Mouse (Mus musculus): ENCODE results near the gene Olfr1393. TPM values are rescaled to one million over a fixed set of nuclear protein-coding genes. Genes with fewer than 3 reads are reported as not detected.
"Not testable (repeated sequence)": the region's sequence is repeated elsewhere in the genome, so short reads cannot be mapped to it uniquely, and the experiment has no call there.

Olfr1393 gene
- polyA plus RNA-seq, 1 experiment: 0.08 TPM

- no peak for TF ChIP-seq CTCF (IDR thresholded peaks at IDR 0.05; ENCODE audit: borderline replicate concordance, insufficient read depth, low read depth, low read length)
- no peak for TF ChIP-seq POLR2A (IDR thresholded peaks at IDR 0.05; ENCODE audit: borderline replicate concordance, insufficient read depth, low read length)
- DNase-seq: no peak
- Histone ChIP-seq H3K27me3 (ENCODE audit: control insufficient read depth, insufficient read depth, low read length) (no peaks in the 10 kb centered on the region), H3K27ac (ENCODE audit: insufficient read depth, low read length) (no peak overlapping the region), H3K4me3 (replicated peaks; ENCODE audit: insufficient read depth, low read depth, low read length) (no peak overlapping the region), H3K4me1 (ENCODE audit: control insufficient read depth, insufficient read depth, low read length) (no peaks in the 10 kb centered on the region)
- 74% methylated on average over 2 of the region's 2 CpGs for WGBS
These were observed 9.1 kb downstream of the Olfr1393 start for GRCm38 (mm10) chr11:49287251-49287650.

GRCm38 (mm10) chr11:49292777-49293176 is 14.7 kb downstream of the Olfr1393 start:
- Histone ChIP-seq H3K4me3 (replicated peaks; ENCODE audit: insufficient read depth, low read depth, low read length) (no peak overlapping the region), H3K4me1 (ENCODE audit: control insufficient read depth, insufficient read depth, low read length) (no peaks in the 10 kb centered on the region), H3K27ac (ENCODE audit: insufficient read depth, low read length) (no peak overlapping the region), H3K27me3 (ENCODE audit: control insufficient read depth, insufficient read depth, low read length) (no peaks in the 10 kb centered on the region)
- WGBS: 39% methylated on average over 3 of the region's 3 CpGs
- DNase-seq: no peak
- TF ChIP-seq CTCF (IDR thresholded peaks at IDR 0.05; ENCODE audit: borderline replicate concordance, insufficient read depth, low read depth, low read length) (no peak), POLR2A (IDR thresholded peaks at IDR 0.05; ENCODE audit: borderline replicate concordance, insufficient read depth, low read length) (no peak)

GRCm38 (mm10) chr11:49304441-49304840 is 26.3 kb downstream of the Olfr1393 start, which contains the start of gene Olfr10:
TSS of gene Olfr10 (plus strand) at chr11:49304741.
- no peak within 1 kb of the TSS for H3K4me3 ChIP-seq (replicated peaks; ENCODE audit: insufficient read depth, low read depth, low read length)
- TF ChIP-seq POLR2A (IDR thresholded peaks at IDR 0.05; ENCODE audit: borderline replicate concordance, insufficient read depth, low read length) (no peak), CTCF (IDR thresholded peaks at IDR 0.05; ENCODE audit: borderline replicate concordance, insufficient read depth, low read depth, low read length) (no peak)
- no peaks in the 10 kb centered on the region for H3K4me1 ChIP-seq (ENCODE audit: control insufficient read depth, insufficient read depth, low read length)
- H3K27ac ChIP-seq (ENCODE audit: insufficient read depth, low read length): no peak within 1 kb of the TSS
- H3K27me3 ChIP-seq (ENCODE audit: control insufficient read depth, insufficient read depth, low read length): no peaks in the 10 kb centered on the region
- no peak for DNase-seq

GRCm38 (mm10) chr11:49308547-49308946 is 30.4 kb downstream of the Olfr1393 start:
- WGBS: 80% methylated on average over 5 of the region's 5 CpGs

GRCm38 (mm10) chr11:49322442-49322841 is 44.3 kb downstream of the Olfr1393 start, which contains the start of gene Olfr1391:
TSS of gene Olfr1391 (plus strand) at chr11:49322742.
- Histone ChIP-seq H3K4me1 (ENCODE audit: control insufficient read depth, insufficient read depth, low read length) (no peaks in the 10 kb centered on the region), H3K27me3 (ENCODE audit: control insufficient read depth, insufficient read depth, low read length) (no peaks in the 10 kb centered on the region), H3K27ac (ENCODE audit: insufficient read depth, low read length) (no peak within 1 kb of the TSS), H3K4me3 (replicated peaks; ENCODE audit: insufficient read depth, low read depth, low read length) (no peak within 1 kb of the TSS)
- no peak for TF ChIP-seq POLR2A (IDR thresholded peaks at IDR 0.05; ENCODE audit: borderline replicate concordance, insufficient read depth, low read length)
- TF ChIP-seq CTCF (IDR thresholded peaks at IDR 0.05; ENCODE audit: borderline replicate concordance, insufficient read depth, low read depth, low read length): no peak
- WGBS: 83% methylated on average over 2 of the region's 2 CpGs
- no peak for DNase-seq

More at GRCm38 (mm10) chr11:49308547-49308946, 30.4 kb downstream of the Olfr1393 start:
- H3K4me1 ChIP-seq (ENCODE audit: control insufficient read depth, insufficient read depth, low read length); DNase-seq; H3K27me3 ChIP-seq (ENCODE audit: control insufficient read depth, insufficient read depth, low read length); H3K4me3 ChIP-seq (replicated peaks; ENCODE audit: insufficient read depth, low read depth, low read length); H3K27ac ChIP-seq (ENCODE audit: insufficient read depth, low read length): not testable (repeated sequence)

GRCm38 (mm10) chr11:49326726-49327125 is 48.6 kb downstream of the Olfr1393 start:
- TF ChIP-seq CTCF (IDR thresholded peaks at IDR 0.05; ENCODE audit: borderline replicate concordance, insufficient read depth, low read depth, low read length) (no peak), POLR2A (IDR thresholded peaks at IDR 0.05; ENCODE audit: borderline replicate concordance, insufficient read depth, low read length) (no peak)
- Histone ChIP-seq H3K4me1 (ENCODE audit: control insufficient read depth, insufficient read depth, low read length) (no peaks in the 10 kb centered on the region), H3K4me3 (replicated peaks; ENCODE audit: insufficient read depth, low read depth, low read length) (no peak overlapping the region), H3K27ac (ENCODE audit: insufficient read depth, low read length) (no peak overlapping the region), H3K27me3 (ENCODE audit: control insufficient read depth, insufficient read depth, low read length) (no peaks in the 10 kb centered on the region)
- WGBS: 79% methylated on average over 3 of the region's 3 CpGs
- no peak for DNase-seq

- no peaks in the 10 kb centered on the region for H3K27me3 ChIP-seq (ENCODE audit: control insufficient read depth, insufficient read depth, low read length)
- WGBS: 81% methylated on average over 1 of the region's 1 CpGs
- TF ChIP-seq CTCF (IDR thresholded peaks at IDR 0.05; ENCODE audit: borderline replicate concordance, insufficient read depth, low read depth, low read length): no peak
- TF ChIP-seq POLR2A (IDR thresholded peaks at IDR 0.05; ENCODE audit: borderline replicate concordance, insufficient read depth, low read length): no peak
- no peak overlapping the region for H3K4me3 ChIP-seq (replicated peaks; ENCODE audit: insufficient read depth, low read depth, low read length)
- no peak overlapping the region for H3K27ac ChIP-seq (ENCODE audit: insufficient read depth, low read length)
- no peak for DNase-seq
- no peaks in the 10 kb centered on the region for H3K4me1 ChIP-seq (ENCODE audit: control insufficient read depth, insufficient read depth, low read length)
These were observed 51.6 kb downstream of the Olfr1393 start for GRCm38 (mm10) chr11:49329686-49330085.

Other genes starting within 250 kb of the Olfr1393 start
- gene 9930111J21Rik2, start 227.1 kb upstream of the Olfr1393 start, polyA plus RNA-seq (2012; rRNA removed): 0.88 and 1.00 TPM in 2 replicates
- 1.4 and 2.3 TPM in 2 replicates for gene Tgtp2, start 214.1 kb upstream of the Olfr1393 start, polyA plus RNA-seq (2012; rRNA removed)
- 1.6 TPM in 2 replicates for gene Ifi47, start 201.7 kb upstream of the Olfr1393 start, polyA plus RNA-seq (2012; rRNA removed)
- not detected in 2 replicates for gene Olfr1396, start 163.4 kb upstream of the Olfr1393 start, polyA plus RNA-seq (2012; rRNA removed)
- gene Olfr1395, start 136.0 kb upstream of the Olfr1393 start, polyA plus RNA-seq (2012; rRNA removed): 0.11 TPM in 1 of 2 replicates, not detected in the other
- not detected in 2 replicates for gene Olfr1394, start 123.9 kb upstream of the Olfr1393 start, polyA plus RNA-seq (2012; rRNA removed)
- gene Btnl9, start 91.1 kb upstream of the Olfr1393 start, polyA plus RNA-seq (2012; rRNA removed): 0.11 TPM in 1 of 2 replicates, not detected in the other
- 22.6 and 24.6 TPM in 2 replicates for gene Zfp62, start 75.0 kb upstream of the Olfr1393 start, polyA plus RNA-seq (2012; rRNA removed)
- gene Mgat1, start 34.1 kb upstream of the Olfr1393 start, polyA plus RNA-seq (2012; rRNA removed): 56.4 and 61.2 TPM in 2 replicates
- gene Olfr1392, start 7.0 kb downstream of the Olfr1393 start, polyA plus RNA-seq (2012; rRNA removed): 0.08 and 0.15 TPM in 2 replicates
- not detected in 2 replicates for gene Olfr10, start 26.4 kb downstream of the Olfr1393 start, polyA plus RNA-seq (2012; rRNA removed)
- not detected in 2 replicates for gene Olfr1391, start 44.4 kb downstream of the Olfr1393 start, polyA plus RNA-seq (2012; rRNA removed)
- gene Olfr1390, start 56.9 kb downstream of the Olfr1393 start, polyA plus RNA-seq (2012; rRNA removed): not detected in 2 replicates
- not detected in 2 replicates for gene Olfr1389, start 144.8 kb downstream of the Olfr1393 start, polyA plus RNA-seq (2012; rRNA removed)
- gene Olfr1388, start 158.3 kb downstream of the Olfr1393 start, polyA plus RNA-seq (2012; rRNA removed): 0.11 and 0.25 TPM in 2 replicates
- gene Olfr1387, start 177.0 kb downstream of the Olfr1393 start, polyA plus RNA-seq (2012; rRNA removed): not detected in 2 replicates
- gene Olfr1386, start 186.7 kb downstream of the Olfr1393 start, polyA plus RNA-seq (2012; rRNA removed): not detected in 2 replicates
- gene Olfr1385, start 210.8 kb downstream of the Olfr1393 start, polyA plus RNA-seq (2012; rRNA removed): 0.03 TPM in 1 of 2 replicates, not detected in the other
- gene Olfr1384, start 228.4 kb downstream of the Olfr1393 start, polyA plus RNA-seq (2012; rRNA removed): not detected in 2 replicates
- not detected in 2 replicates for gene Olfr1383, start 241.3 kb downstream of the Olfr1393 start, polyA plus RNA-seq (2012; rRNA removed)
- not detected in 2 replicates for gene Olfr1382, start 249.9 kb downstream of the Olfr1393 start, polyA plus RNA-seq (2012; rRNA removed)

All from cerebellum, adult 2 months (tissue).